Mouse (Mus musculus) E14TG2a.4 (cell line): ENCODE data around the gene Celf5.

Experiments used
- CTCF ChIP-seq: conservative IDR thresholded peaks from 2 replicates; pipeline ENCODE4 v1.5.1; 2014; ENCODE audit warnings: low read length
- NANOG ChIP-seq: IDR thresholded peaks from 2 replicates; pipeline ENCODE4 v1.6.1; 2014; ENCODE audit warnings: borderline replicate concordance, low read length, mixed read lengths

DNA sequence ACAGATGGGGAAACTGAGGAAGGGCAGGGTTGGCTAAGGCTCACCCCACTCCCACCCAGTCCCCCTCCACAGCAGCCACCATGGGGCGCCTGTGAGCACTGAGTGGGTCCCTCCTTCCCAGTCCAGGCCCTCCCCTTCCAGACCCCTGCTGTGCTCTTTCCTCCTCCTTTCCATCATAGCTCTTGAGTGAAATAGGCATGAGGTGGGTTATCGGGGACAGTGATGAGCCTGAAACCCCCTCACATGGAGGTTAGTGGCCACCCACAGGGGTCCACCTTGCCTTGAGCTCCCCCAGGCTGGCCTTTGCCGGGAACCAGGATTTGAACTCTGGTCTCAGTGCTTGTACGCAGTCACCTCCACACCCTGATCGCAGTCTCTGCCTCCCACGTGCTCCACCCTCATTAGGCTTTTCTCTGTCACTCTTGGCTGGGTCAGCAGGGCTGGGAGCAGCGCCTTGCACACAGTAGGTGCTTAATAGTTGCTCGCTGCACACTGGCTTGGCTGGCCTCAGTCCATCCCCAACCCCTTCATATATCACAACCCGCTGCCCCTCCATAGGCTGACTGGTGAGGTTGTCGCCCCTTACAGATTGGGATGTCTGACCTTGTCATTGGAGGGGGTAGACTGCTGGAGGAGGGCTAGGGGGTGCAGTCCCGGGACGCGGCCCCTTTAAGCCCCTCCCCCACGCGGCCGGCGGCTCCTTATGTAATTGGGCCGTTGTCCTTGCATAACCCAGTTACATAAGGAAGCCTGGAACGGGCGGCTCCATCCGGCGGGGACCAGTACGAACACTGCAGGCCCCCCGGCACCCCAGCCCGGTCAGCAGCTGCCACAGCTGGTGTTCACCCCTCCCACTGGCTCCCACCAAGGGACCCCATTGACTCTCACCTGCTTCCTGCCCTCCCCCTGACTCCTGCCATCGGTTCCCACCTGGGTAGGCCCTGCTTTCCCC, 68.9 kb downstream of the Celf5 start:
- TF ChIP-seq CTCF = no peak
- TF ChIP-seq NANOG = no peak
